Mouse (Mus musculus) midbrain, postnatal 0 days (tissue): ENCODE measurements around the gene Fcf1. TPM values are rescaled to one million over a fixed set of nuclear protein-coding genes. Genes with fewer than 3 reads are reported as not detected.

ENCODE experiments used
- ATAC-seq: fragments of 200-750 bp; cut with Nextera tagmentation; 2 replicates; pipeline ENCODE4 v1.8.0; 2017; ENCODE audit warnings: moderate number of reproducible peaks, mild to moderate bottlenecking, moderate TSS enrichment, moderate library complexity; ENCODE audit not compliant: low FRiP score
- DNase-seq: peaks from one replicate; pipeline ENCODE4 v3.0.0-alpha.2; 2015; ENCODE audit warnings: low spot score
- H3K27ac ChIP-seq: fragments of 300-500 bp; sonication (generic); 2 replicates; pipeline ENCODE4 v1.5.1; 2014; ENCODE audit warnings: low read depth, mild to moderate bottlenecking, low read length, mixed read lengths
- H3K27me3 ChIP-seq: fragments of 300-500 bp; sonication (generic); 2 replicates; pipeline ENCODE4 v1.6.1; 2014; ENCODE audit warnings: low read length, control low read depth, mixed read lengths; ENCODE audit not compliant: insufficient read depth
- H3K36me3 ChIP-seq: fragments of 300-500 bp; sonication (generic); 2 replicates; pipeline ENCODE4 v1.6.1; 2014; ENCODE audit warnings: low read length, control low read depth, mixed read lengths; ENCODE audit not compliant: insufficient read depth
- H3K4me1 ChIP-seq: fragments of 300-500 bp; sonication (generic); 2 replicates; pipeline ENCODE4 v1.6.1; 2014; ENCODE audit warnings: mild to moderate bottlenecking, control low read depth, antibody characterized with exemption, low read length, mixed read lengths; ENCODE audit not compliant: insufficient read depth
- H3K4me2 ChIP-seq: fragments of 300-500 bp; sonication (generic); 2 replicates; pipeline ENCODE4 v1.6.1; 2014; ENCODE audit warnings: low read depth, mild to moderate bottlenecking, low read length, mixed read lengths; ENCODE audit not compliant: poor library complexity, severe bottlenecking
- H3K4me3 ChIP-seq: fragments of 300-500 bp; sonication (generic); 2 replicates; pipeline ENCODE4 v1.5.1; 2014; ENCODE audit warnings: low read depth, mild to moderate bottlenecking, low read length, moderate library complexity
- H3K9ac ChIP-seq: fragments of 300-500 bp; sonication (generic); replicated peaks from 2 replicates; pipeline ENCODE4 v1.6.1; 2014; ENCODE audit warnings: mild to moderate bottlenecking, low read length, moderate library complexity, mixed read lengths; ENCODE audit not compliant: poor library complexity, severe bottlenecking
- H3K9me3 ChIP-seq: fragments of 300-500 bp; sonication (generic); 2 replicates; pipeline ENCODE4 v1.6.1; 2016; ENCODE audit warnings: low read length, control low read depth
- CTCF ChIP-seq: IDR thresholded peaks from 2 replicates; pipeline ENCODE4 v1.5.1; 2016; ENCODE audit warnings: antibody characterized with exemption, mild to moderate bottlenecking
- WGBS: fragments of 180-500 bp; shearing (Covaris S2); extraction: QIAGEN DNeasy Blood & Tissue Kit; methylation state at CpG from one replicate; pipeline ENCODE4 v1.1.7; 2014; 5-methylcytosine and 5-hydroxymethylcytosine counted together
- polyA plus RNA-seq: library from polyadenylated mRNA; unstranded; fragments of >200 nt; fragmentation: Nextera tagmentation; extraction: Ambion mirVana; gene quantifications from 2 replicates; pipeline ENCODE4 v1.2.1, GENCODE M21; 2015
- total RNA-seq: library from RNA; depleted of rRNA; stranded (reverse); fragments of >200 nt; gene quantifications from 2 replicates; pipeline ENCODE4 v1.2.3, GENCODE M21; 2014

The Fcf1 gene
- total and polyA plus RNA-seq, 2 experiments from 2014 or later: 28.6 to 64.3 TPM

DNA sequence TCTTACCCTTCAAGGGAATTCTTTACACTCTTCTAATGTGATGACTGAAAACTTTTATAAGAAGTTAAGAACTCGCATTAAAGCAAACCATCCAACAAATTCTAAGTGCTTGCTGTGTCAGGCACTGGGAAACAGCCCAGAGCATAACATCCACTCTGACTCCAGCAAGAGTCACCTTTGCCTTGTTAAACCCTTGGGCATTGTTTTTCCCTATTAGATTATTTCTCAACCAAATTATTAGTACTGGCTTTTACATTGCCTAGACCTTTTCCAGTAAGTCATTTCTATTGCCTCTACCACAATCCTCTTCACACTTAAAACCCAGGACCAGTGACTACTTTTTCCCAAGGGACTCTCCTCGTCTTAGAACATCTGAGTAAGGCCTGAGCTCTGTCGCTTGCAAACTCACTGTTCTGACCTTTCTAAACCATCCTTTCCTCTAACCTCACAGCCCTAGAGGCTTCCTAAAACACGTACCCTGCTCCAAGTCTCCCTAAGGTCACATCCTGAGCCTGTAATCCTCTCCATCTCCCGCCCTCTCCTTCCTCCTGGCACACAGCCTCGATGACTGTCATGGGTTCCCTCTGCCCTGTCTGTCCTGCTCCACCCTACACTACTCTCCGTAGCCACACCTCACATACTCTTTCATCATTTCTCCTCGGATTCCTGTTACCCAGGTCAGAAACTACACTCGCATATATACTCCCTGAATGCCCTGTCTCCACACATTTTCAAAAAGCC, 25.7 kb upstream of the Fcf1 start:
- peaks cover 51% of the 10 kb centered on the region for H3K36me3 ChIP-seq
- TF ChIP-seq CTCF: no peak

GRCm38 (mm10) chr12:84947894-84948583, 22.7 kb upstream of the Fcf1 start:
- Histone ChIP-seq H3K36me3 (peaks cover 36% of the 10 kb centered on the region), H3K9me3 (no peaks in the 10 kb centered on the region), H3K4me1 (no peaks in the 10 kb centered on the region), H3K27me3 (no peaks in the 10 kb centered on the region), H3K27ac (no peak overlapping the region), H3K9ac (no peak overlapping the region), H3K4me3 (no peak overlapping the region), H3K4me2 (no peak overlapping the region)
- ATAC-seq: no peak
- no peak for TF ChIP-seq CTCF
- no peak for DNase-seq
- 79% methylated on average over 2 of the region's 2 CpGs for WGBS

More for the DNA sequence above, 25.7 kb upstream of the Fcf1 start:
- Histone ChIP-seq H3K4me2 (no peak overlapping the region), H3K9me3 (no peaks in the 10 kb centered on the region), H3K4me3 (no peak overlapping the region), H3K27ac (no peak overlapping the region), H3K9ac (no peak overlapping the region), H3K4me1 (no peaks in the 10 kb centered on the region), H3K27me3 (no peaks in the 10 kb centered on the region)
- 94% methylated on average over 9 of the region's 9 CpGs for WGBS
- DNase-seq (no peak), ATAC-seq (no peak)

DNA sequence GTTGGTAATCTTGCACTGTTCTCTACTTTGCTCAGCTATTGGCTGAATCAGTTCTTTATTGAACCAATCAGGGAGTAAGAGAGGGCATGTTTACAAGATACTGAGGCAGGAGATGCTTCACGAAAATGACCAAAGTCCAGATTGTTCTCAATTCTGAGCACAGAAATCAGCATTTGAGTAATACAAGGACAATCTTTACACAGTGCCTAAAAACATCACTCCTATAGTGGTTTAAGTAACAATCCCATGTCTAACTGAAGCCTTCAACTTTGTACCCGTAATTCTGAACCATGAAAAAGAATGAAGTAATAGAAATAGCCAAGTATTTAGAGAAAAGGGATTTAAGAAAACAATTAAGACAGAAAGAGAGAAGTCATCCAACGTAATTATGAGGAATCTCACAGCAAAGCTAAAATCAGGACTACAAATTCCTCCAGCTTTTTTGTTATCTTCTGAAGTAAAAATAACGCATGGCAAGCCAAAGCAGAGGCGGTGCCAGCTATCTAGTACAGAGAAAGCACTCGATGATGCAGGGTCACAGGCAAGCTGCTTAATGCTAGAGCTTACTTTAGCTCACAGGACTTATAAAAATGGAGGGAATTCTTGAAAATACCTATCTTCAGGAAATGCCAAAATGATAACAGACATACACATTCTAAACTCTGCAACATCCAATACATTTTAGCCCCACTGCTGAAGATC, 22.0 kb upstream of the Fcf1 start:
- H3K9me3 ChIP-seq: no peaks in the 10 kb centered on the region
- no peak overlapping the region for H3K9ac ChIP-seq
- no peak overlapping the region for H3K27ac ChIP-seq
- no peak for TF ChIP-seq CTCF
- H3K27me3 ChIP-seq: no peaks in the 10 kb centered on the region
- DNase-seq (no peak), ATAC-seq (no peak)
- H3K36me3 ChIP-seq: peaks cover 31% of the 10 kb centered on the region
- H3K4me3 ChIP-seq: no peak overlapping the region
- 93% methylated on average over 6 of the region's 6 CpGs for WGBS
- no peak overlapping the region for H3K4me2 ChIP-seq
- no peaks in the 10 kb centered on the region for H3K4me1 ChIP-seq

DNA sequence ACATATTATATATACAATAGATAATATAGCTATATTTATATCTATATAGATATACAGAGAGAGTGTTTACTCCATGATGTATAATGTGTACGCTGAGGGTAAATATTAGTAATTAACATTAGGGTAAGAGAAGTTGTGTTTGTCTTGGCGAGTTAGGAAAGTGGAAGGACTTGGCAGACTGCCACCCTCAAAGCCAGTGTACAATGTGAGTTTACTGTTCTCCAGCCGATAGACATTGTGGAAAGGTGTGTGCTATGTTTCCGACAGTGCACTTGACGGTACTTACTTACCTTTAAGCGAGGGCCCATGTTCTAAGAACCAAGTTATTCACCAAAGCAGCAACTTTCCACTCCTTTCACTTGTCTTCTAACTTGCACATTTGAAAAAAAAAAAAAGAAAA, 19.9 kb upstream of the Fcf1 start:
- peaks cover 24% of the 10 kb centered on the region for H3K36me3 ChIP-seq
- no peak for DNase-seq
- H3K4me2 ChIP-seq: no peak overlapping the region
- no peaks in the 10 kb centered on the region for H3K4me1 ChIP-seq
- ATAC-seq: no peak
- H3K27me3 ChIP-seq: no peaks in the 10 kb centered on the region
- no peak overlapping the region for H3K27ac ChIP-seq
- 93% methylated on average over 6 of the region's 6 CpGs for WGBS
- H3K9me3 ChIP-seq: no peaks in the 10 kb centered on the region
- no peak overlapping the region for H3K4me3 ChIP-seq
- no peak overlapping the region for H3K9ac ChIP-seq
- TF ChIP-seq CTCF: no peak

GRCm38 (mm10) chr12:84951531-84951930, 19.2 kb upstream of the Fcf1 start:
- Histone ChIP-seq H3K4me3 (no peak overlapping the region), H3K36me3 (peaks cover 21% of the 10 kb centered on the region), H3K9ac (no peak overlapping the region), H3K27me3 (no peaks in the 10 kb centered on the region), H3K9me3 (no peaks in the 10 kb centered on the region), H3K4me2 (no peak overlapping the region), H3K4me1 (no peaks in the 10 kb centered on the region), H3K27ac (no peak overlapping the region)
- 47% methylated on average over 8 of the region's 8 CpGs for WGBS
- DNase-seq: no peak
- TF ChIP-seq CTCF: no peak
- no peak for ATAC-seq

- TF ChIP-seq CTCF: no peak
- Histone ChIP-seq H3K27ac (no peak overlapping the region), H3K4me3 (no peak overlapping the region), H3K9me3 (no peaks in the 10 kb centered on the region), H3K27me3 (no peaks in the 10 kb centered on the region), H3K36me3 (peaks cover 18% of the 10 kb centered on the region), H3K9ac (no peak overlapping the region), H3K4me2 (no peak overlapping the region), H3K4me1 (no peaks in the 10 kb centered on the region)
- ATAC-seq (no peak), DNase-seq (no peak)
- 71% methylated on average over 1 of the region's 1 CpGs for WGBS
These were observed 18.3 kb upstream of the Fcf1 start for GRCm38 (mm10) chr12:84952351-84952750.
